Mouse (Mus musculus): Measurements from ENCODE around the gene Rftn2.
"Not testable (repeated sequence)": the region's sequence is repeated elsewhere in the genome, so short reads cannot be mapped to it uniquely, and the experiment has no call there.

Rftn2 gene

DNA sequence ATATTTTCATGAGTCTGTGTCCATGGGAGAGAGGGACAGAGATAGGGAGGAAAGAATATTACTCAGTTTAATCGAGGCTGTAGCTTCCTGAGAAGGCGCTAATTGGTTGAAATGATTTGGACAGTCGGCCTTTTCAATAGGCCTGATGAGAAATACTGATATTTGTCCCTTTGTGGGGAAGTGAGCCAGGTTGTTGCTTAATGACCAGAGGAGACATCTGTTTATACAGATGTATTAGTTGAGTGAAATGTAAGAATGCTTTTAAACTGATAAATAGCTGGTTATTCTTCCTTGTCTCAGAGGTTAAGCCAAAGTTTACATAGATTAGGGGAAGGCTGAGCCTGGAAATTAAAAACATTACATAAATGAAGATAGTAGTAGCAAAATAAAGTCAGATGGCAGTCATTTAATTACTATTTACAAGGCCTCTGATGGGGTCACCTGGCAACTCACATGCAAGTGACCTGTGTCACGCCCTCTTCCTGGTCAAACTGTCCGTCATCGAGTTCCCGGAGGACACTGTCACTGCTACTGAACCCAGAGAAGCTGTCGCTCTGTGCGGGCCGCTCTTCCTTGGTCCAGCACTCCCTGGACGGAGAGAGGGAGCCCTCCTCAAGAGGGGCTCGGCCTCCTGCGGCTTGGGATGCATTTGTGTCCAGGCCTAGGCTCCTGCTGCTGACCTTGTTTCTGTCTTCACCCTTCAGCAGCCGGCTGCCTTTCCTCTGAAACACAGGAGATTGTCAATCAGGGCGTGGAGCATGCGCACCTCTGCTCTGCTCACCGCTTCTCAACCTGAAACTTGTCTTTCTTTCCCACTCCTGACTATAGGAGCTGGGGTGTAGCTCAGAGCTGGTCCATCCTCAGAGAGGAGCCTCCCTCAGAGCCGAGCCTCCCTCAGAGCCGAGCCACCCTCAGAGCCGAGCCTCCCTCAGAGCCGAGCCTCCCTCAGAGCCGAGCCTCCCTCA lies 54.9 kb downstream of the Rftn2 start:
- no peak for DNase-seq (ENCODE audit: low spot score)

GRCm38 (mm10) chr1:55168591-55168990 lies 58.0 kb downstream of the Rftn2 start:
- DNase-seq (ENCODE audit: low spot score), result no peak

DNA sequence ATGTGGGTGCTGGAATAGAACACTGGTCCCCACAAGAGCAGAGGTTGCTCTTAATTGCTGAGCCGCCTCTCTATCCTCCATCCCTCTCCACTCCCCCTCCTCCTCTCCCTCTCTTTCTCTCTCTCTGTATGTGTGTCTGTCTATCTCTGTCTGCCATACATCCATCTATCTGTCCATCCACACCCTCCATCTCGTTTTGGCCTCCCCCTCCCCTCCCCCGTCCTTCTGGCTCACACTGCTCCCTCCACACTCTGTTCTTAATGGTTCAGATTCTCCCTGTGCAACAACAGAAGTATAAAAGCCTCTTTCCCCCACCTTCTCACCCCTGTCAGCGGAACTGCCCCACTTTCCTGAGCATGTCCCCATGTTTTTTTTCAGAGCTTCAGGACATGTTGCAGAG lies 59.0 kb downstream of the Rftn2 start:
- no peak for DNase-seq (ENCODE audit: low spot score)

GRCm38 (mm10) chr1:55164005-55164404 lies 62.6 kb downstream of the Rftn2 start:
- no peak for DNase-seq (ENCODE audit: low spot score)

GRCm38 (mm10) chr1:55162781-55163180 lies 63.8 kb downstream of the Rftn2 start:
- DNase-seq (ENCODE audit: low spot score), result no peak

DNA sequence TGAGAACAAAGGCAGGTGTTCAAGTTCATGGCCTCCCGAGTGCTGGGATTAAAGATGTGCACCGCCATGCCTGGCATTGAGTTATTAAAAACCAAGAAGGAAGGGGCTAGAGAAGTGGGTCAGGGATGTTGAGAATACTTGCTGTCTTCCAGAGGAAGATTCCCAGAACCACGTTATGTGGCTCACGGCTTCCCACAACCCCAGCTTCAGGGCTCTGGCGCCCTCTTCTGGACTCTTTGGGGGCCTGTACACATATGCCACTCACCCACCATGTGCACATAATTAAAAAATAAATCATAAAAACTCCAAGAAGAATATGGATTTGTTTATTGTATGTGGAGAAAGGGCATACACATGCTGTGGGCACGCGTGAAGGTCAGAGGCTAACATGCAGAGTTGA lies 64.7 kb downstream of the Rftn2 start:
- no peak for DNase-seq (ENCODE audit: low spot score)

GRCm38 (mm10) chr1:55160831-55161638 lies 65.5 kb downstream of the Rftn2 start:
- DNase-seq (ENCODE audit: low spot score), result no peak

GRCm38 (mm10) chr1:55160218-55160617 lies 66.4 kb downstream of the Rftn2 start:
- DNase-seq (ENCODE audit: low spot score), result no peak

- no peak for DNase-seq (ENCODE audit: low spot score)
These were observed 67.8 kb downstream of the Rftn2 start for GRCm38 (mm10) chr1:55158821-55159220.

DNA sequence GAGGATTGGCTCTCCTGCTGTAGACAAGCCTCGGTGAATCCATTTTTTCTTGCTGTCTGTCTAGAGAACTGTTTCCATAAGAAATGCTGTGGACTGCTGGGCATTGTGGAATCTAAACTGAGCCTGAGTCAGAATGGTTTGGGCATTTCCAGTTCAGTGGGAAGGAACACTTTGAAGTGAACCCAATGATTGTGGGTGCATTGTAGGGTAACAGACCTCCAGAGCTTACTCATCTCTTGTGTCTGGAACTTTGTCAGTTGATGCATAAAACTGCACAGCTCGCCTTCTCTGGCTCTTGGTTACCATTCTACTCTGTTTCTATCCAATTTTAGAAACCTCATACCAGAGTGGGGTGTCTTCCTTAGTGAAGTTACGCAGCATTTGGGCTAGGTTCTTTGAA lies 68.4 kb downstream of the Rftn2 start:
- no peak for DNase-seq (ENCODE audit: low spot score)

DNA sequence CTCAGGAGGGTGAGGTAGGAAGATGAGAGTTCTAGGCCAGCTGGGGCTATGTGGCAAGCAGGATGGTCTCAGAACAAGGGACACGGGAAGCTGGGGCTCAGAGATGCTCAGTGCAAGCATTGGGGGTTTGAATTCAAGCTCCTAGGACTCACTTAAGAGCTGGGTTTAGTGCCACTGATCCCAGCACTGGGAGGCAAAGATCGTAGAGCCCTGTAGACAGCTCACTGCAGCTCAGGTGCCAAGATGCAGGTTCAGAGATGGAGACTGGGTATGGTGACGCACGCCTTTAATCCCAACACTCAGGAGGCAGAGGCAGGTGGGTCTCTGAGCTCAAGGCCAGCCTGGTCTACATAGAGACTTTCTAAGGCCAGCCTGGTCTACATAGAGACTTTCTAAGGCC lies 69.3 kb downstream of the Rftn2 start:
- no peak for DNase-seq (ENCODE audit: low spot score)

DNA sequence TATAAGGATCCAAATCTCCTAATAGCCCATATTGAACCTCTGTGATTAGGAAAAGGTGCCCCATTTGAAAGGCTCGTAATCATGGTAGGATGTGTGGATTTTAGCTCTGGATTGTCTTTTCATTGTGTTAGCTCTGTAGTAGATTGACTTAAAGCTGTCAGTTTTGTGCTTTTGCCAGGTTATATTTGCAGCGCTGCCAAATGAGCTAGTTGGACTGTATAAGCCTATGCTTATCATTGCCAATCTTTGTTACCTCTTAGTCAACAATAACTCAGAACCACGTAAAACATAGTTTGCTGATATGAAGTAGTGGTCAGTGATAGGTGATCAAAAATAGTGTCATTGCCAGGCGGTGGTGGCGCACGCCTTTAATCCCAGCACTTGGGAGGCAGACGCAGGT lies 81.0 kb downstream of the Rftn2 start:
- no peak for DNase-seq (ENCODE audit: low spot score)

DNA sequence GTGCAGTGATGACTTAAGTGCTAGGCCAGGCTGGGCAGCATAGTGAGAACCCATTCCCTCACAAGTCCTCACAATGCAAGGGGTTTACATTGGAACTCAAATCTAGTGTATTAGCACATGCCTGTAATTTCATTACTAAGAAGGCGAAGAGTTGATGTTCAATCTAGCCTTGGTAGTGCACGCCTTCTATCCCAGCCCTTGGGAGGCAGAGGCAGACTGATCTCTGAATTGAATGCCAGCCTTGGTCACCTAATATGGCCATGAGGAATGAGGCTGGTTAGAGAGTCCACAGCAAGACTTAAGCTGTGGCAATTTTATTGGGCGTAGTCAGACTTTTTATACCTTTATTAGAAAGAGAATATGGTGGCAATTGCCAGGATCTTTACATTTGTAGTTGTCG lies 82.2 kb downstream of the Rftn2 start:
- no peak for DNase-seq (ENCODE audit: low spot score)

DNA sequence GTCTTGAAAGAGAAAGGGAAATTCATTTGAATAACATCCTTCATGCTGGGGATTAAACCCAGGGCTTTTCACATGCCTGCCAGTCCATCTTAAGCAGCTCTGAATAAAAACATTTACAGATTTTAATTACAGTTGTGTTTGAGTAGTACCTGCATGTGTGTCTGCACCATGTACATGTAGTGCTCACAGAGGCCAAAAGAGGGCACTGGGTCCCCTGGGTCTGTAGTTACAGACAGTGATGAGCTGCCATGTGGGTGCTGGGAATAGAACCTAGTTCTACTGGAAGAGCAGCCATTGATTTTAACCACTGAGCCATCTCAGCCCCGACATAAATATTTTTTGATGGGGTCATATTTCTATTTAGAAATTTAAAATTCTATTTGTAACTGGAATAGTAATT lies 90.7 kb downstream of the Rftn2 start:
- DNase-seq (ENCODE audit: low spot score), result no peak

DNA sequence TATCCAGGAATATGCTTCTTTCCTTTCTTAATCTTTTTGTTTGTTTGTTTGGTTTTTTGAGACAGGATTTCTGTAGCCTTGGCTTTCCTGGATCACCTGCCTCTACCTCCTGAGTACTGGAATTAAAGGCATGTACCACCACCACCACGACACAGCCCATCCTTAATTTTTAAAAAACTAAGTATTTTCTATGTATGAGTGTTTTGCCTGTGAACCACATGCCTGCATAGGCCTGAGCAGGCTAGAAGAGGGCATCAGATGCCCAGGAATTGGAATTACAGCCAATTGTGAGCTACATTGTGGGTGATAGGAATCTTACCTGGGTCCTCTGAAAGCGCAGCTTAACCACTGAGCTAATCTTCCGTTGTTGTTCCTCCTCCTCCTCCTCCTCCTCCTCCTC lies 92.3 kb downstream of the Rftn2 start:
- DNase-seq (ENCODE audit: low spot score), result no peak

GRCm38 (mm10) chr1:55133173-55133572 lies 93.4 kb downstream of the Rftn2 start:
- DNase-seq (ENCODE audit: low spot score), result no peak

DNA sequence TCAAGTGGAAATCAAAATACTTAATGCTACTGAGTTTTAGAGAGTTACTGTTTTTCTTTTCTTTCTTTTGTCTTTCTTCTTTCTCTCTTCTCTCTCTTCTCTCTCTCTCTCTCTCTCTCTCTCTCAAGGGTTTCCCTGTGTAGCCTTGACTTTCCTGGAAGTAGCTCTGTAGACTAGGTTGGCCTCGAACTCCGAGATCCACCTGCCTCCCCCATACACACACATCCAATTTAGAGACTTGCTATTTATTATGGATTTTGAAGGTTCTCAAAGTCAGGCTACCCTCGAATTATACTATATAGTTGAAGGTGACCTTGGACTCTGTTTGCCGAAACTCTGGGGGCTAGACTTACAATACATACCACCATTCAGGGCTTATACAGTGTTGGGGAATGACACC lies 94.3 kb downstream of the Rftn2 start:
- DNase-seq (ENCODE audit: low spot score), result no peak

- DNase-seq (ENCODE audit: low spot score), result peak; percentile 11
These were observed 95.1 kb downstream of the Rftn2 start for GRCm38 (mm10) chr1:55131424-55132014.

DNA sequence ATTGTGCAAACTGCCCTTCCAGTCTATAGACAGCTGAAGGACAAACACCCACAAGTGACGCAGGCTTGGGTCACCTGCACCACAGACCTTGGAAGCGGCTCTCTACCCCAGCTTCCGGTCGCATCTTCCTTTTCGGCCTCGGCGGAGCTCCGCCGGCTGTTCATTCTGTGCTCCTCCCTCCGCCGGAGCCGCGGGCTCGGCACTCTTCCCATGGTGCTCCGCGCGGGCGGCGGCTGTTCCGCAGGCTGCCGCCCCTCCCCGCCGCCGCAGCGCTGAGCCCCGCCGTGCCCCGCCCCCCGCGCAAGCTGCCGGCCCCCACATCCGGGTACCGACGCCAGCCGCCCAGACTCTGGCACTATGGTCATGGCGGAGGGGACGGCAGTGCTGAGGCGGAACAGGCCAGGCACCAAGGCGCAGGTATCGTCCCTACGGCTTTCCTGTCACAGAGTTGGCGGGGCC lies 95.6 kb downstream of the Rftn2 start, which contains the start of gene Mob4:
TSS of gene Mob4 (plus strand) at position 289 of the 459 bp plus-strand sequence.
- DNase-seq (ENCODE audit: low spot score), result peak; percentile 85

DNA sequence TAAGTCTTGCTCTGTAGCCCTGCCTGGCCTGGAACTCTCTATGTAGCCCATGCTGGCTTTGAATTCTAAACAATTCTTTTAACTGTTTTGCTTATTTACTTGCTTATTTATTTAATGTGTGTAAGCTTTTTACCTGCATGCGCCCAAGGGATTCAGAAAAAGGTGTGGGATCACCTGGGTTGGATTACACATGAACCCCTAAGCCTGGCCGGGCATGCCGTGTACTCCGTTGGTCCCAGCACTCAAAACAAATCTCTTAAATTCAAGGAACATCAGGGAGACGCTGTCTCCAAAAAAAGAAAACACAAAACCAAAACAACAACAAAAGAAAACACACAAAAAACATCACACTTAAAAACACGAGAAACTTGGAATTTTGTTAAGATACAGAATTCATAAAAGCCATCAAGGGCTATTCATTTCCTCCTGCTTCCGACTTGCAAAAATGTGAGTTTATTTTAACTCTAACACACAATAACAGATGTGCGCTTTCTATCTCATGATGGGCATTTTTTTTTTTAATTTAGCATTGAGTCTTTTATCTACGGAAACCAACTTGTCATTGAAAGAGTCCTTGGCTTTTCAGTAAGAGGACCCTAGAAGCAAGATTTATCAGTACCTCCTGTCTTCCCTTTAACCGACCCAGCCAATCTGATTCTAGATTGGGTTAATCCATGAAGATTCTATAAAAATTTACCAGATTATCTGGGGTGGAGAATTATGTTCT lies 96.2 kb downstream of the Rftn2 start:
- no peak for DNase-seq (ENCODE audit: low spot score)

DNA sequence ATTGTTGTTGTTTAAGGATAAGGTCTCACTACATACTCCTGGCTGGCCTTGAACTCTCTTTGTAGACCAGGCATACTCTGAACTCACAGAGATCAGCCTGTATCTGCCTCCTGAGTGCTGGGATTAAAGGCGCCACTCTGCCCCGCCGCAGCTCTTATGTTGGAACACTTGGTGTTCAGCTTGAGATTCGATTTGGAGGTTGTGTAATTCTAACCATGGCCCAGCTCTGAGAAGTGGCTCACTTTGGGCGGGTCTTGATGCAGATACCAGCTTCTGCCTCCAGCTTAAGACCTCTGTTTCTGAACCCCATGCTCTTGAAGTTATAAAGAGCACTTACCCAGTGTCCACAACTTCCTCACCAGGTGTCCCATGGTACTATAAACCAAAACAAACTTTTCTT lies 96.9 kb downstream of the Rftn2 start:
- no peak for DNase-seq (ENCODE audit: low spot score)

DNA sequence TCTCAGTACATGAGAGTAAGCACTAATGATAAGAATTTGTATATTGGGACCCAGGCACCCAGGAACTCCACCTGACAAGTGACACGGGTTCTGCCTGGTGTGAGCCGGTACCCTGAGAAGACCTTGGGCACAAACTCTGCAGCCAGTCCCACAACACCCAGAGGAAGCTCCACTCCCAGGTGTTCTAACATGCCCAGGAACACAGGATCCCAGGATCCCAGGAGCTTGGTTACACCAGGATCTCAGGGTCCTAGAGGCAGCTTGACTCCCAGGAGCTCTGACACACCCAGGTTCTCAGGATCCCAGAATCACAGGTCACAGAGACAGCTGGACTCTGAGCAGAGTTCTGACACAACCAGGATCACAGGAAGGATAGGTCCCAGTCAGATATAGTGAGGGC lies 102.4 kb downstream of the Rftn2 start:
- not testable (repeated sequence) for DNase-seq (ENCODE audit: low spot score)
